Mouse (Mus musculus): ENCODE measurements at regions not wholly inside any gene's neighbourhood (a gene's known extent, or its start where the extent isn't known, plus 50 kb on each side); places are given as distances from the start of the nearest gene placed in this dataset. TPM values are rescaled to one million over a fixed set of nuclear protein-coding genes. Genes with fewer than 3 reads are reported as not detected.

DNA sequence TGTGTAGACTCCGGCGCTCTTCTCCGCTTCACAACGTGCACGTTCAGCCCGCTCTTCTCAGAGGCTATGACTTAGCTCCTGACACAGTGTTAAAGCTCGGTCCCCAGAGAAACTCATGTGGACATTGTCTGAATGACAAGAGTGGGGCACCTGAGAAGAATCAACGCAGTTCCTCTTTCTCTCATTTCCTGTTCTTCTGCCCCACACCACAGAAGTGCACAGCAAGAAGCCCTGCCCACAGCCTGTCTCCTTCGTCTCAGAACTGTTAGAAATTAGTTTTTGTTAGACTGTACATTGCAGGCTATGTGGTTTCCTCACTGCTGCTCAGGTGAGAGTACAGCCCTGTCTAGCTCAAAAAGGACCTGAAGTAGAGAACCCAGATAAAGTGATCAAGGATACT is 94.1 kb upstream of the Nsun2 start:
- no peaks in the 10 kb centered on the region for H3K36me3 ChIP-seq
- H3K9ac ChIP-seq = no peak overlapping the region
- no peak overlapping the region for H3K27ac ChIP-seq (ENCODE audit: poor library complexity, severe bottlenecking)

DNA sequence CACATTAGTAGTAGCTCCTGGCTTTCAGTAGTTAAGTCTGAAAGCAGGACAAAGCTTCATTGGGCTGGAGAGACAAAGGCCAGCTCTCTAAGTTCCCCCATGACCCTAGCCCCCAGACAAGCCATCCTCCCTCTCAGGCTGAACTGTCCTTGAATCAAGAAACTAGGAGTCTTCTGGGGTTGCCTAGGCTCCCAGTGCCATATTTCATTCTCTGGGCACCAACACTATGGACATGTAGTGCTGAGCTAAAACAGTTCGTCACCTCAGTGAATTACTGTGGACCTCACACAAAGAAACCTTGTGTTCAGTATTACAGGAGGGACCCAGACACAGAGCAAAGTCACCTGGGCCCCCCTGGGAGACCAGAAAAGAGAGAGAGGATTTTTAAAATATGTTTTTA is 91.7 kb upstream of the Nsun2 start:
- Histone ChIP-seq H3K36me3 (no peaks in the 10 kb centered on the region), H3K27ac (ENCODE audit: poor library complexity, severe bottlenecking) (no peak overlapping the region), H3K4me2 (no peak overlapping the region), H3K9ac (no peak overlapping the region), H3K9me3 (replicated peaks) (no peaks in the 10 kb centered on the region), H3K27me3 (replicated peaks) (no peaks in the 10 kb centered on the region), H3K4me3 (no peak overlapping the region), H3K4me1 (replicated peaks) (no peaks in the 10 kb centered on the region)
- no peak for ATAC-seq (ENCODE audit: insufficient number of reproducible peaks, low FRiP score)
- WGBS = 72% methylated on average over 1 of the region's 1 CpGs

More for the DNA sequence above, 94.1 kb upstream of the Nsun2 start:
- WGBS = 83% methylated on average over 9 of the region's 9 CpGs
- no peak for ATAC-seq (ENCODE audit: insufficient number of reproducible peaks, low FRiP score)
- no peak overlapping the region for H3K4me2 ChIP-seq
- H3K4me3 ChIP-seq = no peak overlapping the region
- H3K4me1 ChIP-seq (replicated peaks) = peaks cover 5% of the 10 kb centered on the region
- no peaks in the 10 kb centered on the region for H3K27me3 ChIP-seq (replicated peaks)
- no peaks in the 10 kb centered on the region for H3K9me3 ChIP-seq (replicated peaks)

DNA sequence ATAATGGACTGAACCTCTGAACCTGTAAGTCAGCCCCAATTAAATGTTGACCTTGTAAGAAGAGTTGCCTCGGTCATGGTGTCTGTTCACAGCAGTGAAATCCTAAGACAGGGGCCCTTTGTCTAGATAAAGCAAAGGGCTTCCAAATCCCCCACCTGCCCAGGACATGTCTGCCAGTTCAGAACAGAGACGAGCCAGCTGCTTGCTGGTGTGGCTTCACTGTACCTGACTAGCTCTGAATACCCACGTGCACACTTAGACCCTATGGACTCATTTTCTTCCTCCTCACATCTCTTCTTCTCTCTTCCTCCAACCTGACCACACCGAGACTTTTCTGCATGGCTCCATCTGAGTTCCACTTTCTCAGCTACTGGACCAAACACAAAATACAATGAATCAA is 87.9 kb upstream of the Nsun2 start:
- no peak overlapping the region for H3K4me2 ChIP-seq
- ATAC-seq (ENCODE audit: insufficient number of reproducible peaks, low FRiP score) = no peak
- WGBS = 79% methylated on average over 4 of the region's 4 CpGs
- H3K4me3 ChIP-seq = no peak overlapping the region
- no peaks in the 10 kb centered on the region for H3K9me3 ChIP-seq (replicated peaks)
- H3K4me1 ChIP-seq (replicated peaks) = no peaks in the 10 kb centered on the region
- H3K27me3 ChIP-seq (replicated peaks) = no peaks in the 10 kb centered on the region
- no peak overlapping the region for H3K9ac ChIP-seq
- H3K36me3 ChIP-seq = no peaks in the 10 kb centered on the region
- no peak overlapping the region for H3K27ac ChIP-seq (ENCODE audit: poor library complexity, severe bottlenecking)

Small RNA genes lying in the stretch of these regions (microRNA-seq; reads per million reads assigned to microRNA genes)
- not detected for gene Gm44375

Data from heart, embryonic 12.5 days (tissue).